Mouse (Mus musculus): Measurements from ENCODE around the gene Olfr1177-ps. TPM values are rescaled to one million over a fixed set of nuclear protein-coding genes. Genes with fewer than 3 reads are reported as not detected.

Olfr1177-ps gene
- not detected in 2 replicates for polyA plus RNA-seq (2014; fragmentation: Nextera tagmentation; extraction: Ambion mirVana)

DNA sequence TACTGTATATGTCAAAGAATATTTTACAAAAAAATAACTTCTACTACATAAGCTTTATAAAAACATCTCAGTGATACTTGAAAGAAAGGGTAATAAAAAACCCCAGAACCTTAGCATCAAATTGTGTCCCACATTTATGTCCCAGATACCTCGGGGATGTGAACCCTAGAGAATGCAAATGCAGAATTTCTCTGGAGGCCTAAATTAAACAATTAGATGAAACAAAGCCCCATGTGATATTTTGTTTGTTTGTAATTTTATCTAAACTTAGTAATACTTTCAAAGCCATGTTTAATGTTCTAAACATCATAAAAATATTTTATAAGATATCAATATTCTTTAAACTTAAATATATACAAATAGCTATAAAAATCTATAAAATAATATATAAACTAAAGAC, at the start of gene Olfr1177-ps:
Gene Olfr1177-ps (minus strand): TSS at position 101 of the 400 bp plus-strand sequence.
- H3K9me3 ChIP-seq (ENCODE audit: control insufficient read depth, low read length), result no peaks in the 10 kb centered on the region
- no peak within 1 kb of the TSS for H3K27ac ChIP-seq (ENCODE audit: low read depth, low read length)
- no peak within 1 kb of the TSS for H3K4me2 ChIP-seq (replicated peaks; ENCODE audit: low read depth, low read length)
- no peaks in the 10 kb centered on the region for H3K4me1 ChIP-seq (ENCODE audit: control insufficient read depth, insufficient read depth, low read length)
- 86% methylated on average over 1 of the region's 1 CpGs for WGBS
- no peak within 1 kb of the TSS for H3K9ac ChIP-seq (ENCODE audit: low read depth, low read length)
- H3K27me3 ChIP-seq (ENCODE audit: control insufficient read depth, insufficient read depth, low read length), result no peaks in the 10 kb centered on the region
- no peak for ATAC-seq (ENCODE audit: low FRiP score, low TSS enrichment)
- no peak within 1 kb of the TSS for H3K4me3 ChIP-seq (ENCODE audit: low read length)
- no peaks in the 10 kb centered on the region for H3K36me3 ChIP-seq (ENCODE audit: control insufficient read depth, insufficient read depth, low read length)

- 73% methylated on average over 1 of the region's 1 CpGs for WGBS
- no peaks in the 10 kb centered on the region for H3K9me3 ChIP-seq (ENCODE audit: control insufficient read depth, low read length)
Measured at GRCm38 (mm10) chr2:88386762-88387161, 40.5 kb upstream of the Olfr1177-ps start, which contains the start of gene Olfr1178. Olfr1178 (plus strand) TSS chr2:88387062.

DNA sequence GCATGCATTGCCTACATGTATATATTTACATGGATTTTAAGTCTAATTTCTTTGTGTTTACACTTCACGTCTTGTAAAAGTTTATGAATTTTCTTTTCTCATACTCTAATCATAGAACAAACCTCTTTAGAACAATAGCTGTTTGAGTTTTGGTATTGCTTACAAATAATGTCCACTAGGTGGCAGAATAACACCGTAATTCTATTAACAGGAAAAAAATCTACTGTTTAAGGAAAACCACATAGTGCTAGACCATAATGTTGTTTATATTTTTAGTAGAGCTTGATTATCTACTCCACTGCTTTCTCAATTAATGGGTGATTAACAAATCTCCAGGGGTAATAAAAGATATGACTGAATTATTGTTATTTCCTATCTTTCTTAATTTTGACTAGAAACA, 10.0 kb upstream of the Olfr1177-ps start:
- no peaks in the 10 kb centered on the region for H3K36me3 ChIP-seq (ENCODE audit: control insufficient read depth, insufficient read depth, low read length)
- H3K9me3 ChIP-seq (ENCODE audit: control insufficient read depth, low read length), result no peaks in the 10 kb centered on the region
- no peak overlapping the region for H3K4me2 ChIP-seq (replicated peaks; ENCODE audit: low read depth, low read length)
- H3K27ac ChIP-seq (ENCODE audit: low read depth, low read length), result no peak overlapping the region
- H3K27me3 ChIP-seq (ENCODE audit: control insufficient read depth, insufficient read depth, low read length), result no peaks in the 10 kb centered on the region
- no peak overlapping the region for H3K4me3 ChIP-seq (ENCODE audit: low read length)
- no peaks in the 10 kb centered on the region for H3K4me1 ChIP-seq (ENCODE audit: control insufficient read depth, insufficient read depth, low read length)
- ATAC-seq (ENCODE audit: low FRiP score, low TSS enrichment), result no peak
- 5% methylated on average over 2 of the region's 2 CpGs for WGBS
- H3K9ac ChIP-seq (ENCODE audit: low read depth, low read length), result no peak overlapping the region

More at GRCm38 (mm10) chr2:88386762-88387161, 40.5 kb upstream of the Olfr1177-ps start, which contains the start of gene Olfr1178:
- Histone ChIP-seq H3K27ac (ENCODE audit: low read depth, low read length) (no peak within 1 kb of the TSS), H3K4me2 (replicated peaks; ENCODE audit: low read depth, low read length) (no peak within 1 kb of the TSS), H3K9ac (ENCODE audit: low read depth, low read length) (no peak within 1 kb of the TSS), H3K36me3 (ENCODE audit: control insufficient read depth, insufficient read depth, low read length) (no peaks in the 10 kb centered on the region), H3K4me1 (ENCODE audit: control insufficient read depth, insufficient read depth, low read length) (no peaks in the 10 kb centered on the region), H3K4me3 (ENCODE audit: low read length) (no peak within 1 kb of the TSS), H3K27me3 (ENCODE audit: control insufficient read depth, insufficient read depth, low read length) (no peaks in the 10 kb centered on the region)
- ATAC-seq (ENCODE audit: low FRiP score, low TSS enrichment), result no peak

GRCm38 (mm10) chr2:88336421-88336820, 9.9 kb downstream of the Olfr1177-ps start, which contains the start of gene Olfr1176:
Olfr1176 (plus strand) TSS chr2:88336721.
- no peaks in the 10 kb centered on the region for H3K4me1 ChIP-seq (ENCODE audit: control insufficient read depth, insufficient read depth, low read length)
- H3K4me3 ChIP-seq (ENCODE audit: low read length), result no peak within 1 kb of the TSS
- no peak within 1 kb of the TSS for H3K9ac ChIP-seq (ENCODE audit: low read depth, low read length)
- H3K27me3 ChIP-seq (ENCODE audit: control insufficient read depth, insufficient read depth, low read length), result no peaks in the 10 kb centered on the region
- no peaks in the 10 kb centered on the region for H3K9me3 ChIP-seq (ENCODE audit: control insufficient read depth, low read length)
- H3K36me3 ChIP-seq (ENCODE audit: control insufficient read depth, insufficient read depth, low read length), result no peaks in the 10 kb centered on the region
- H3K27ac ChIP-seq (ENCODE audit: low read depth, low read length), result no peak within 1 kb of the TSS
- H3K4me2 ChIP-seq (replicated peaks; ENCODE audit: low read depth, low read length), result no peak within 1 kb of the TSS
- ATAC-seq (ENCODE audit: low FRiP score, low TSS enrichment), result no peak
- WGBS, result 67% methylated on average over 1 of the region's 1 CpGs

DNA sequence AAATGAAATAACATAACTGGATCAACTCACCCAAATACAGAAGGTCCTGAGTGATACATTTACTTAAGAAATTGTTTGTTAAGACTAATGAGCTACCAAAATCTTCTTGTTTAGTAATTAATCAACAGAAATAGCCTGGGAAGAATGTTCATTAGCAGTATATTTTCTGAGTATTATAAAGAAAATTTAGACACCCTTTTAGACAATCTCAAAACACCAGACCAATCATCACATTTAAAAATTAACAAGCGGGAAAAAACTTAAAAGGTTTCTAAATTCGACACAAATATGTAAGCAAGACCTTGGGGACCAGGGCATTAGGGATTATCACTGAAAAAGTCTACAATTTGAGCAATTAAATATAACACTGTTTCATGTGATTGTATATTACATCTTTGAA, 19.2 kb downstream of the Olfr1177-ps start, which contains the start of gene Olfr1175-ps:
Gene Olfr1175-ps (minus strand): TSS at position 101 of the 400 bp plus-strand sequence.
- no peak within 1 kb of the TSS for H3K4me2 ChIP-seq (replicated peaks; ENCODE audit: low read depth, low read length)
- H3K9me3 ChIP-seq (ENCODE audit: control insufficient read depth, low read length), result no peaks in the 10 kb centered on the region
- no peak within 1 kb of the TSS for H3K9ac ChIP-seq (ENCODE audit: low read depth, low read length)
- H3K36me3 ChIP-seq (ENCODE audit: control insufficient read depth, insufficient read depth, low read length), result no peaks in the 10 kb centered on the region
- no peak within 1 kb of the TSS for H3K27ac ChIP-seq (ENCODE audit: low read depth, low read length)
- no peaks in the 10 kb centered on the region for H3K27me3 ChIP-seq (ENCODE audit: control insufficient read depth, insufficient read depth, low read length)
- no peak for ATAC-seq (ENCODE audit: low FRiP score, low TSS enrichment)
- H3K4me1 ChIP-seq (ENCODE audit: control insufficient read depth, insufficient read depth, low read length), result no peaks in the 10 kb centered on the region
- WGBS, result 88% methylated on average over 2 of the region's 2 CpGs
- H3K4me3 ChIP-seq (ENCODE audit: low read length), result no peak within 1 kb of the TSS

- Histone ChIP-seq H3K4me3 (ENCODE audit: low read length) (no peak within 1 kb of the TSS), H3K27ac (ENCODE audit: low read depth, low read length) (no peak within 1 kb of the TSS), H3K4me2 (replicated peaks; ENCODE audit: low read depth, low read length) (no peak within 1 kb of the TSS), H3K27me3 (ENCODE audit: control insufficient read depth, insufficient read depth, low read length) (no peaks in the 10 kb centered on the region), H3K4me1 (ENCODE audit: control insufficient read depth, insufficient read depth, low read length) (no peaks in the 10 kb centered on the region), H3K9me3 (ENCODE audit: control insufficient read depth, low read length) (no peaks in the 10 kb centered on the region), H3K36me3 (ENCODE audit: control insufficient read depth, insufficient read depth, low read length) (no peaks in the 10 kb centered on the region), H3K9ac (ENCODE audit: low read depth, low read length) (no peak within 1 kb of the TSS)
- no peak for ATAC-seq (ENCODE audit: low FRiP score, low TSS enrichment)
- WGBS, result 91% methylated on average over 4 of the region's 4 CpGs
Measured at GRCm38 (mm10) chr2:88315035-88315434, 31.3 kb downstream of the Olfr1177-ps start, which contains the start of gene Olfr1174-ps. Olfr1174-ps (minus strand) TSS chr2:88315135.

Other genes with a start within 250 kb of the Olfr1177-ps start
- gene Olfr1166, start 218.2 kb downstream of the Olfr1177-ps start, polyA plus RNA-seq (2014; fragmentation: Nextera tagmentation; extraction: Ambion mirVana), result not detected in 2 replicates
- gene Olfr1167, start 191.3 kb downstream of the Olfr1177-ps start, polyA plus RNA-seq (2014; fragmentation: Nextera tagmentation; extraction: Ambion mirVana), result not detected in 2 replicates
- not detected in 2 replicates for gene Olfr1168, start 164.6 kb downstream of the Olfr1177-ps start, polyA plus RNA-seq (2014; fragmentation: Nextera tagmentation; extraction: Ambion mirVana)
- not detected in 2 replicates for gene Olfr1170, start 118.2 kb downstream of the Olfr1177-ps start, polyA plus RNA-seq (2014; fragmentation: Nextera tagmentation; extraction: Ambion mirVana)
- gene Olfr1173, start 66.6 kb downstream of the Olfr1177-ps start, polyA plus RNA-seq (2014; fragmentation: Nextera tagmentation; extraction: Ambion mirVana), result not detected in 2 replicates
- gene Olfr1174-ps, start 31.4 kb downstream of the Olfr1177-ps start, polyA plus RNA-seq (2014; fragmentation: Nextera tagmentation; extraction: Ambion mirVana), result not detected in 2 replicates
- gene Olfr1175-ps, start 19.3 kb downstream of the Olfr1177-ps start, polyA plus RNA-seq (2014; fragmentation: Nextera tagmentation; extraction: Ambion mirVana), result not detected in 2 replicates
- gene Olfr1176, start 9.8 kb downstream of the Olfr1177-ps start, polyA plus RNA-seq (2014; fragmentation: Nextera tagmentation; extraction: Ambion mirVana), result not detected in 2 replicates
- not detected in 2 replicates for gene Olfr1178, start 40.6 kb upstream of the Olfr1177-ps start, polyA plus RNA-seq (2014; fragmentation: Nextera tagmentation; extraction: Ambion mirVana)
- not detected in 2 replicates for gene Olfr1179, start 60.0 kb upstream of the Olfr1177-ps start, polyA plus RNA-seq (2014; fragmentation: Nextera tagmentation; extraction: Ambion mirVana)
- gene Olfr1180, start 72.7 kb upstream of the Olfr1177-ps start, polyA plus RNA-seq (2014; fragmentation: Nextera tagmentation; extraction: Ambion mirVana), result not detected in 2 replicates
- gene Olfr1181, start 79.7 kb upstream of the Olfr1177-ps start, polyA plus RNA-seq (2014; fragmentation: Nextera tagmentation; extraction: Ambion mirVana), result not detected in 2 replicates
- gene Gm13757, start 102.6 kb upstream of the Olfr1177-ps start, polyA plus RNA-seq (2014; fragmentation: Nextera tagmentation; extraction: Ambion mirVana), result not detected in 2 replicates
- gene Olfr1183, start 108.4 kb upstream of the Olfr1177-ps start, polyA plus RNA-seq (2014; fragmentation: Nextera tagmentation; extraction: Ambion mirVana), result not detected in 2 replicates
- gene Olfr1184, start 137.1 kb upstream of the Olfr1177-ps start, polyA plus RNA-seq (2014; fragmentation: Nextera tagmentation; extraction: Ambion mirVana), result not detected in 2 replicates
- gene Olfr1185-ps1, start 146.8 kb upstream of the Olfr1177-ps start, polyA plus RNA-seq (2014; fragmentation: Nextera tagmentation; extraction: Ambion mirVana), result not detected in 2 replicates
- gene Olfr1186, start 172.1 kb upstream of the Olfr1177-ps start, polyA plus RNA-seq (2014; fragmentation: Nextera tagmentation; extraction: Ambion mirVana), result not detected in 2 replicates
- gene Olfr1188, start 210.4 kb upstream of the Olfr1177-ps start, polyA plus RNA-seq (2014; fragmentation: Nextera tagmentation; extraction: Ambion mirVana), result not detected in 2 replicates
- not detected in 2 replicates for gene Olfr1189, start 240.0 kb upstream of the Olfr1177-ps start, polyA plus RNA-seq (2014; fragmentation: Nextera tagmentation; extraction: Ambion mirVana)